Mouse (Mus musculus): ENCODE data around the gene Abl1.
"Not testable (repeated sequence)": the region's sequence is repeated elsewhere in the genome, so short reads cannot be mapped to it uniquely, and the experiment has no call there.

Gene Abl1

GRCm38 (mm10) chr2:31688074-31688925, at the start of gene Abl1:
Gene Abl1 (plus strand): TSS chr2:31688376.
- peak; percentile 97 to 98 for DNase-seq (ENCODE audit: inconsistent age in 2 of 2, low spot score in 1 of 2)

GRCm38 (mm10) chr2:31638581-31639465, 49.4 kb upstream of the Abl1 start:
- peak in 1 of 2 experiments; percentile 28 for DNase-seq (ENCODE audit: inconsistent age in 2 of 2, low spot score in 1 of 2)

- DNase-seq (ENCODE audit: inconsistent age in 2 of 2, low spot score in 1 of 2) = no peak
Measured at GRCm38 (mm10) chr2:31639466-31639760, 48.8 kb upstream of the Abl1 start.

- DNase-seq (ENCODE audit: inconsistent age in 2 of 2, low spot score in 1 of 2) = no peak
Measured at GRCm38 (mm10) chr2:31639901-31640608, 48.1 kb upstream of the Abl1 start, which contains the start of gene Prdm12. Gene Prdm12 (plus strand): TSS chr2:31640037.

GRCm38 (mm10) chr2:31640609-31641507, 47.3 kb upstream of the Abl1 start:
- peak in 1 of 2 experiments; percentile 55 for DNase-seq (ENCODE audit: inconsistent age in 2 of 2, low spot score in 1 of 2)

GRCm38 (mm10) chr2:31641508-31641830, 46.7 kb upstream of the Abl1 start:
- no peak for DNase-seq (ENCODE audit: inconsistent age in 2 of 2, low spot score in 1 of 2)

GRCm38 (mm10) chr2:31641929-31642328, 46.2 kb upstream of the Abl1 start:
- DNase-seq (ENCODE audit: inconsistent age in 2 of 2, low spot score in 1 of 2) = no peak

- peak; percentile 22 to 58 for DNase-seq (ENCODE audit: inconsistent age in 2 of 2, low spot score in 1 of 2)
Measured at GRCm38 (mm10) chr2:31653971-31654853, 34.0 kb upstream of the Abl1 start.

GRCm38 (mm10) chr2:31654854-31655559, 33.2 kb upstream of the Abl1 start:
- peak; percentile 49 to 83 for DNase-seq (ENCODE audit: inconsistent age in 2 of 2, low spot score in 1 of 2)

GRCm38 (mm10) chr2:31656374-31656773, 31.8 kb upstream of the Abl1 start:
- no peak for DNase-seq (ENCODE audit: inconsistent age in 2 of 2, low spot score in 1 of 2)

- no peak for DNase-seq (ENCODE audit: inconsistent age in 2 of 2, low spot score in 1 of 2)
Measured at GRCm38 (mm10) chr2:31662939-31663803, 25.0 kb upstream of the Abl1 start.

GRCm38 (mm10) chr2:31663804-31664180, 24.4 kb upstream of the Abl1 start:
- DNase-seq (ENCODE audit: inconsistent age in 2 of 2, low spot score in 1 of 2) = no peak

GRCm38 (mm10) chr2:31667332-31667731, 20.8 kb upstream of the Abl1 start:
- DNase-seq (ENCODE audit: inconsistent age in 2 of 2, low spot score in 1 of 2) = peak in 1 of 2 experiments; percentile 70

- peak; percentile 92 to 97 for DNase-seq (ENCODE audit: inconsistent age in 2 of 2, low spot score in 1 of 2)
Measured at GRCm38 (mm10) chr2:31670551-31671035, 17.6 kb upstream of the Abl1 start, which contains the start of gene Exosc2. Gene Exosc2 (plus strand): TSS chr2:31670715.

- no peak for DNase-seq (ENCODE audit: inconsistent age in 2 of 2, low spot score in 1 of 2)
Measured at GRCm38 (mm10) chr2:31678641-31679040, 9.5 kb upstream of the Abl1 start.

GRCm38 (mm10) chr2:31681051-31681707, 7.0 kb upstream of the Abl1 start:
- not testable (repeated sequence) for DNase-seq (ENCODE audit: inconsistent age in 2 of 2, low spot score in 1 of 2)

- no peak for DNase-seq (ENCODE audit: inconsistent age in 2 of 2, low spot score in 1 of 2)
Measured at GRCm38 (mm10) chr2:31681731-31682235, 6.4 kb upstream of the Abl1 start.

Measured in adrenal gland, adult (tissue).